Mouse (Mus musculus) cerebellum, adult 2 months (tissue): ENCODE data around the gene Opa3. TPM values are rescaled to one million over a fixed set of nuclear protein-coding genes. Genes with fewer than 3 reads are reported as not detected.
A peak's percentile ranks its signal among the peaks of the same experiment; 100 is the strongest.

Experiments
- DNase-seq, 2 experiments: peaks; one replicate each; pipeline ENCODE4 v3.0.0; 2021
- H3K27ac ChIP-seq: fragments of 200-500 bp; 2 replicates; pipeline ENCODE4 v1.5.1; 2012; ENCODE audit warnings: low read length, control low read depth, inconsistent platforms; ENCODE audit not compliant: insufficient read depth
- H3K27me3 ChIP-seq: fragments of 200-500 bp; 2 replicates; pipeline ENCODE4 v1.6.1; 2012; ENCODE audit warnings: inconsistent platforms, mild to moderate bottlenecking, low read length, moderate library complexity; ENCODE audit not compliant: control insufficient read depth, insufficient read depth
- H3K4me1 ChIP-seq: fragments of 200-500 bp; 2 replicates; pipeline ENCODE4 v1.6.1; 2011; ENCODE audit warnings: low read length; ENCODE audit not compliant: control insufficient read depth, insufficient read depth
- H3K4me3 ChIP-seq: fragments of 200-500 bp; replicated peaks from 2 replicates; pipeline ENCODE3; 2011; ENCODE audit warnings: mild to moderate bottlenecking, low read depth, low read length, control low read depth; ENCODE audit not compliant: insufficient read depth
- CTCF ChIP-seq: fragments of 200-500 bp; IDR thresholded peaks from 2 replicates; pipeline ENCODE4 v1.5.1; 2011; ENCODE audit warnings: low read depth, mild to moderate bottlenecking, control low read depth, low read length, moderate library complexity, borderline replicate concordance; ENCODE audit not compliant: insufficient read depth
- POLR2A ChIP-seq: fragments of 200-500 bp; IDR thresholded peaks from 2 replicates; pipeline ENCODE4 v1.6.1; 2011; ENCODE audit warnings: low read length, control low read depth, borderline replicate concordance; ENCODE audit not compliant: insufficient read depth
- WGBS: fragments of 180-500 bp; shearing (Covaris S2); methylation state at CpG from one replicate; pipeline ENCODE4 v1.1.7; 2018; 5-methylcytosine and 5-hydroxymethylcytosine counted together
- polyA plus RNA-seq: library from polyadenylated mRNA; depleted of rRNA; stranded (reverse); fragments of >200 nt; gene quantifications from 2 replicates; pipeline ENCODE4 v1.2.3, GENCODE M21; 2012

Gene Opa3
- polyA plus RNA-seq, 1 experiment, result 40.1 TPM

GRCm38 (mm10) chr7:19220061-19220460 lies 8.1 kb upstream of the Opa3 start:
- Histone ChIP-seq H3K27me3 (no peaks in the 10 kb centered on the region), H3K27ac (no peak overlapping the region), H3K4me3 (no peak overlapping the region), H3K4me1 (no peaks in the 10 kb centered on the region)
- no peak for TF ChIP-seq POLR2A
- no peak for TF ChIP-seq CTCF
- no peak for DNase-seq
- 71% methylated on average over 3 of the region's 3 CpGs for WGBS

- no peaks in the 10 kb centered on the region for H3K27me3 ChIP-seq
- WGBS, result 95% methylated on average over 16 of the region's 16 CpGs
- no peak overlapping the region for H3K4me3 ChIP-seq
- no peak for TF ChIP-seq POLR2A
- H3K4me1 ChIP-seq, result peaks cover 6% of the 10 kb centered on the region; the same call in 1 of the 2 replicates
- DNase-seq, result no peak
- H3K27ac ChIP-seq, result no peak overlapping the region
Observed at GRCm38 (mm10) chr7:19222189-19222588, 5.9 kb upstream of the Opa3 start.

DNA sequence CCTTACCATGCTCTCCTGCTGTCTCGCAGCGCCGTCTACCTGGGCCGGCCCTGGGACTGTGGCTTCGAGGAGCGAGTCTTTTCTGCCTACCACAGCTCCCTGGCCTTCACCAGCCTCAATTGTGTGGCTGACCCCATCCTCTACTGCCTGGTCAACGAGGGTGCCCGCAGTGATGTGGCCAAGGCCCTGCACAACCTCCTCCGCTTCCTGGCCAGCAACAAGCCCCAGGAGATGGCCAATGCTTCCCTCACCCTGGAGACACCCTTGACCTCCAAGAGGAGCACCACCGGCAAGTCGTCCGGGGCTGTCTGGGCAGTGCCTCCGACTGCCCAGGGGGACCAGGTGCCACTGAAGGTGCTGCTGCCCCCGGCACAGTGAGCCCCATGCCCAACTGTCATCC lies 5.3 kb upstream of the Opa3 start:
- 81% methylated on average over 14 of the region's 14 CpGs for WGBS
- H3K27me3 ChIP-seq, result no peaks in the 10 kb centered on the region
- H3K4me1 ChIP-seq, result peaks cover 6% of the 10 kb centered on the region; the same call in 1 of the 2 replicates
- H3K4me3 ChIP-seq, result no peak overlapping the region
- no peak for DNase-seq
- TF ChIP-seq CTCF (no peak), POLR2A (no peak)
- no peak overlapping the region for H3K27ac ChIP-seq

- H3K27me3 ChIP-seq, result no peaks in the 10 kb centered on the region
- H3K27ac ChIP-seq, result no peak overlapping the region
- no peak overlapping the region for H3K4me3 ChIP-seq
- WGBS, result 82% methylated on average over 4 of the region's 4 CpGs
- DNase-seq, result no peak
- no peak for TF ChIP-seq CTCF
- TF ChIP-seq POLR2A, result no peak
- H3K4me1 ChIP-seq, result peaks cover 6% of the 10 kb centered on the region; the same call in 1 of the 2 replicates
Observed at GRCm38 (mm10) chr7:19224933-19225332, 3.2 kb upstream of the Opa3 start.

- peak overlapping the region; percentile 92 for H3K27ac ChIP-seq
- peaks cover 6% of the 10 kb centered on the region; the same call in 1 of the 2 replicates for H3K4me1 ChIP-seq
- peak in 1 of 2 experiments; percentile 45 for DNase-seq
- 13% methylated on average over 20 of the region's 20 CpGs for WGBS
- TF ChIP-seq POLR2A (no peak), CTCF (no peak)
- H3K4me3 ChIP-seq, result peak overlapping the region; percentile 99
- H3K27me3 ChIP-seq, result no peaks in the 10 kb centered on the region
Observed at GRCm38 (mm10) chr7:19226817-19227797, 1.0 kb upstream of the Opa3 start.

DNA sequence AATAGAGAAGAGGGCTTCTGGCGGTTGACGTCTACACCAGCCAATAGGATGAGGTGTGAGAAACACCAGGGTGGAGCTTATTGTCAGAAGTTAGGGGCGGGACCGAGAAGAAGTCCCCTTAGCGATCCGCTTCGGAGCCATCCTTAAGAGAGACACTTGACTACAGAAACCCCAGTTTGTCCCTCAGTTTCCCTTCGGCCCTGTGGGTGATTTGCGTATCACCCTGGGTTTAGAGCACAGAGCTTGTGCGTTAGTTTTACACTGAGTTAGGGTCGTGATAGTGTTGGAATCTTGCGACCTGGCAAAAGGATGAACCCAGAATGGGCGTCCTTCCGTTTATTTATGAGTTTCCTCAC lies 637 bp downstream of the Opa3 start:
- TF ChIP-seq POLR2A, result no peak
- no peak for TF ChIP-seq CTCF
- under 1% methylated on average over 14 of the region's 14 CpGs for WGBS
- no peaks in the 10 kb centered on the region for H3K27me3 ChIP-seq
- DNase-seq, result no peak
- peak overlapping the region; percentile 90 for H3K4me3 ChIP-seq
- H3K27ac ChIP-seq, result peak overlapping the region; percentile 10; the same call in 1 of the 2 replicates
- peaks cover 6% of the 10 kb centered on the region; the same call in 1 of the 2 replicates for H3K4me1 ChIP-seq

- DNase-seq, result no peak
- TF ChIP-seq CTCF (no peak), POLR2A (no peak)
- no peak overlapping the region for H3K27ac ChIP-seq
- WGBS, result 23% methylated on average over 5 of the region's 5 CpGs
- no peaks in the 10 kb centered on the region for H3K27me3 ChIP-seq
- H3K4me1 ChIP-seq, result peaks cover 6% of the 10 kb centered on the region; the same call in 1 of the 2 replicates
- peak overlapping the region; percentile 90 for H3K4me3 ChIP-seq
Observed at GRCm38 (mm10) chr7:19229404-19229803, 1.3 kb downstream of the Opa3 start.
